Mouse (Mus musculus) hindbrain, embryonic 11.5 days (tissue): ENCODE results near the gene AC170998.1. TPM values are rescaled to one million over a fixed set of nuclear protein-coding genes. Genes with fewer than 3 reads are reported as not detected.
"Not testable (repeated sequence)": the region's sequence is repeated elsewhere in the genome, so short reads cannot be mapped to it uniquely, and the experiment has no call there.

Experiments
- ATAC-seq: fragments of 200-750 bp; cut with Nextera tagmentation; 2 replicates; pipeline ENCODE4 v1.8.0; 2017; ENCODE audit warnings: mild to moderate bottlenecking, moderate TSS enrichment, moderate library complexity; ENCODE audit not compliant: low FRiP score
- DNase-seq: peaks from one replicate; pipeline ENCODE4 v3.0.0-alpha.2; 2015; ENCODE audit warnings: low spot score
- H3K27ac ChIP-seq: fragments of 300-500 bp; sonication (generic); 2 replicates; pipeline ENCODE4 v1.5.1; 2014; ENCODE audit warnings: mild to moderate bottlenecking, low read depth, low read length
- H3K27me3 ChIP-seq: fragments of 300-500 bp; sonication (generic); 2 replicates; pipeline ENCODE4 v1.6.1; 2014; ENCODE audit warnings: mild to moderate bottlenecking, low read length, moderate library complexity, mixed read lengths; ENCODE audit not compliant: control insufficient read depth, insufficient read depth
- H3K36me3 ChIP-seq: fragments of 300-500 bp; sonication (generic); 2 replicates; pipeline ENCODE4 v1.6.1; 2014; ENCODE audit warnings: mild to moderate bottlenecking, low read length, moderate library complexity, mixed read lengths; ENCODE audit not compliant: control insufficient read depth, insufficient read depth
- H3K4me1 ChIP-seq: fragments of 300-500 bp; sonication (generic); replicated peaks from 2 replicates; pipeline ENCODE4 v1.6.1; 2014; ENCODE audit warnings: low read length, mixed read lengths; ENCODE audit not compliant: control insufficient read depth, insufficient read depth
- H3K4me2 ChIP-seq: fragments of 300-500 bp; sonication (generic); replicated peaks from 2 replicates; pipeline ENCODE4 v1.6.1; 2014; ENCODE audit warnings: mild to moderate bottlenecking, low read depth, low read length
- H3K4me3 ChIP-seq: fragments of 300-500 bp; sonication (generic); 2 replicates; pipeline ENCODE4 v1.5.1; 2014; ENCODE audit warnings: low read depth, low read length
- H3K9ac ChIP-seq: fragments of 300-500 bp; sonication (generic); 2 replicates; pipeline ENCODE4 v1.6.1; 2014; ENCODE audit warnings: low read depth, low read length
- H3K9me3 ChIP-seq: fragments of 300-500 bp; sonication (generic); 2 replicates; pipeline ENCODE4 v1.6.1; 2016; ENCODE audit warnings: low read length; ENCODE audit not compliant: control insufficient read depth
- WGBS: fragments of 180-500 bp; shearing (Covaris S2); extraction: QIAGEN DNeasy Blood & Tissue Kit; methylation state at CpG from one replicate; pipeline ENCODE4 v1.1.7; 2014; 5-methylcytosine and 5-hydroxymethylcytosine counted together
- polyA plus RNA-seq: library from polyadenylated mRNA; unstranded; fragments of >200 nt; fragmentation: Nextera tagmentation; extraction: Ambion mirVana; gene quantifications from 2 replicates; pipeline ENCODE4 v1.2.1, GENCODE M21; 2014

AC170998.1 gene
- polyA plus RNA-seq, 1 experiment from 2014 or later = 1.5 TPM

- no peaks in the 10 kb centered on the region for H3K4me1 ChIP-seq
- no peak overlapping the region for H3K27ac ChIP-seq
- ATAC-seq = no peak
- no peaks in the 10 kb centered on the region for H3K27me3 ChIP-seq
- no peaks in the 10 kb centered on the region for H3K36me3 ChIP-seq
- no peak overlapping the region for H3K4me2 ChIP-seq
- 20% methylated on average over 3 of the region's 3 CpGs for WGBS
- H3K4me3 ChIP-seq = no peak overlapping the region
- no peak overlapping the region for H3K9ac ChIP-seq
- peak; percentile 78 for DNase-seq
- no peaks in the 10 kb centered on the region for H3K9me3 ChIP-seq
These were observed 36.0 kb downstream of the AC170998.1 start for GRCm38 (mm10) chr17:28761871-28762270.

GRCm38 (mm10) chr17:28766203-28766602 is 40.3 kb downstream of the AC170998.1 start:
- Histone ChIP-seq H3K9me3 (no peaks in the 10 kb centered on the region), H3K27ac (no peak overlapping the region), H3K9ac (no peak overlapping the region), H3K4me1 (peaks cover 2% of the 10 kb centered on the region), H3K4me3 (no peak overlapping the region), H3K36me3 (no peaks in the 10 kb centered on the region), H3K4me2 (no peak overlapping the region), H3K27me3 (peaks cover 26% of the 10 kb centered on the region)
- 74% methylated on average over 3 of the region's 3 CpGs for WGBS
- DNase-seq (no peak), ATAC-seq (no peak)

- Histone ChIP-seq H3K9me3 (no peaks in the 10 kb centered on the region), H3K4me1 (peaks cover 2% of the 10 kb centered on the region), H3K9ac (no peak overlapping the region), H3K27me3 (peaks cover 28% of the 10 kb centered on the region), H3K27ac (no peak overlapping the region), H3K36me3 (no peaks in the 10 kb centered on the region), H3K4me2 (no peak overlapping the region), H3K4me3 (no peak overlapping the region)
- DNase-seq = no peak
- ATAC-seq = no peak
- 72% methylated on average over 11 of the region's 11 CpGs for WGBS
These were observed 41.1 kb downstream of the AC170998.1 start for GRCm38 (mm10) chr17:28766781-28767515.

- WGBS = 1% methylated on average over 47 of the region's 58 CpGs
- Histone ChIP-seq H3K4me3 (peak within 1 kb of the TSS; percentile 35), H3K36me3 (no peaks in the 10 kb centered on the region), H3K4me1 (peaks cover 2% of the 10 kb centered on the region), H3K4me2 (peak within 1 kb of the TSS; percentile 63), H3K27ac (no peak within 1 kb of the TSS), H3K9me3 (no peaks in the 10 kb centered on the region), H3K27me3 (peaks cover 28% of the 10 kb centered on the region), H3K9ac (0 out of 2 replicates have a peak within 1 kb of the TSS, but pooled peaks have one; percentile 15)
- DNase-seq (peak; percentile 43), ATAC-seq (no peak)
These were observed 43.4 kb downstream of the AC170998.1 start, which contains the start of gene Mapk13 for GRCm38 (mm10) chr17:28769121-28769874. TSS of gene Mapk13 (plus strand) at chr17:28769297.

- ATAC-seq = no peak
- Histone ChIP-seq H3K27me3 (peaks cover 28% of the 10 kb centered on the region), H3K27ac (no peak overlapping the region), H3K4me1 (peaks cover 2% of the 10 kb centered on the region), H3K4me2 (peak overlapping the region; percentile 63), H3K9me3 (no peaks in the 10 kb centered on the region), H3K4me3 (peak overlapping the region; percentile 35), H3K36me3 (no peaks in the 10 kb centered on the region), H3K9ac (0 out of 2 replicates have a peak overlapping the region, but pooled peaks have one; percentile 15)
- 7% methylated on average over 24 of the region's 24 CpGs for WGBS
- peak; percentile 44 for DNase-seq
These were observed 44.1 kb downstream of the AC170998.1 start for GRCm38 (mm10) chr17:28769875-28770421.

GRCm38 (mm10) chr17:28771289-28771688 is 45.4 kb downstream of the AC170998.1 start:
- WGBS = 93% methylated on average over 5 of the region's 5 CpGs
- Histone ChIP-seq H3K4me3 (no peak overlapping the region), H3K4me1 (peaks cover 2% of the 10 kb centered on the region), H3K9ac (no peak overlapping the region), H3K9me3 (no peaks in the 10 kb centered on the region), H3K27me3 (peaks cover 28% of the 10 kb centered on the region), H3K4me2 (no peak overlapping the region), H3K27ac (no peak overlapping the region), H3K36me3 (no peaks in the 10 kb centered on the region)
- ATAC-seq (no peak), DNase-seq (no peak)

- not testable (repeated sequence) for DNase-seq, H3K4me2 ChIP-seq, ATAC-seq, H3K4me1 ChIP-seq, H3K27ac ChIP-seq, H3K9ac ChIP-seq, H3K36me3 ChIP-seq, H3K4me3 ChIP-seq, H3K9me3 ChIP-seq
- 96% methylated on average over 7 of the region's 9 CpGs for WGBS
- H3K27me3 ChIP-seq = peaks cover 19% of the 10 kb centered on the region
These were observed 48.4 kb downstream of the AC170998.1 start for GRCm38 (mm10) chr17:28774303-28774702.

- H3K4me3 ChIP-seq = no peak overlapping the region
- no peaks in the 10 kb centered on the region; the same call in 1 of the 2 replicates for H3K4me1 ChIP-seq
- no peaks in the 10 kb centered on the region for H3K9me3 ChIP-seq
- ATAC-seq = no peak
- no peaks in the 10 kb centered on the region for H3K36me3 ChIP-seq
- no peak overlapping the region for H3K27ac ChIP-seq
- 82% methylated on average over 4 of the region's 4 CpGs for WGBS
- peaks cover 11% of the 10 kb centered on the region for H3K27me3 ChIP-seq
- no peak overlapping the region for H3K4me2 ChIP-seq
- no peak for DNase-seq
- no peak overlapping the region for H3K9ac ChIP-seq
These were observed 49.3 kb downstream of the AC170998.1 start for GRCm38 (mm10) chr17:28775161-28775560.
